Mouse (Mus musculus) right cerebral cortex, postnatal 36 days (tissue): ENCODE measurements at regions not wholly inside any gene's neighbourhood (a gene's known extent, or its start where the extent isn't known, plus 50 kb on each side); places are given as distances from the start of the nearest gene placed in this dataset.
A peak's percentile ranks its signal among the peaks of the same experiment; 100 is the strongest.

ENCODE experiments used
- DNase-seq, 2 experiments: peaks; one replicate each; pipeline ENCODE4 v3.0.0; 2022; ENCODE audit warnings: low spot score in 2 of 2, mixed read lengths in 1 of 2

DNA sequence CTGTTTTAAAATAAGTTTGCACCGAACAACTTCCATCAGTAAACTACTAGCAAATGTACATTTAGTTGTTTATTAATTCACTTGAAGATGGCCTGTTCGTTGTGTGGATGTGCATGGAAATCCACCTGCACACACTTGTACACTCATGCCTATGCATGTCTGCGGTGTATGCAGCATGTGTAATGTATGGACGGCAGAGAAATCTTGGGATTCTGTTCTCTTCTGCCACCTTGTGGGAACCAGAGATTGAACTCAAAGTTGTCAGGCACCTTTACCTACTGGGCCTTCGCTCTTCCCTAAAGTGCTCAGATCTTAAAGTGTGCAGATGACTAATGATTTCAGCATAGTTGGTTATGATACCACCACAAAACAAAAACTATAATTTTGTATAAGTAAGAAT lies 137.4 kb downstream of the Kitl start:
- DNase-seq: peak in 1 of 2 experiments; percentile 12

DNA sequence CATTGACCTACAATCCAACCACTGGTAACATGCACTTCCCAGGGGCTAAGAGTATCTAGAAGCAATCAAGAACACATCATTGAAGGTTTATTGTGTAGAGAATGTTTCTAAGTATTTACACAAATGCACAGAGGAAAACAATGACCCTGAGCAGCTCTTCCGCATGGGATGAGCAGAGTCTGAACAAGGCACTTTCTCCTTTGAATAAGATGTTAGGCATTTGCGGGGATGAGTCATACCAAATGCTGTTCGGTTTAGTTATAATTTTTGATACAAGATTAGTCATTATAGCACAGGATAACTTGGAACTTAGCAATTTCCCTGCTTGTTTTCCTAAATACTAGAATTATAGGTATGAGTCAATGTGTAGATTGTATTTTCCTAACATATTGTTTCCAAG lies 137.9 kb downstream of the Kitl start:
- no peak for DNase-seq

DNA sequence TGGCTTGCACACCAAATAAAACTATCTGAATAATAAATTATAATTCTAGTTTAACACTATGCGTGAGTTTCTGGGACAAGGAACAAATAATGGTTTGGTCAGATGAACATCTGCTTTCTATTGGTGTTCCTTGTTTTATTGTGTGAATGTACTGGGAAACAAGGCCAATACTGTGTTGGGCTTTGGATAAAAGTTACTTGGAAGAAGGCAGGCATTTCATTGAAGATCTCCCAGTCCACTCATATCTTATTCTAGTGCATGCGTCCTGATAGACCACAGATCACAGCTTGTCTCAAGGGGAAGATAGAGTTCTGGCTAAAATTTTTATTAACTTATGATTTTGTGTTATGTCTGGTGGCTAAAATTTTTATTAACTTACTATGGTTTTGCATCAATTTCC lies 140.1 kb downstream of the Kitl start:
- DNase-seq: no peak

DNA sequence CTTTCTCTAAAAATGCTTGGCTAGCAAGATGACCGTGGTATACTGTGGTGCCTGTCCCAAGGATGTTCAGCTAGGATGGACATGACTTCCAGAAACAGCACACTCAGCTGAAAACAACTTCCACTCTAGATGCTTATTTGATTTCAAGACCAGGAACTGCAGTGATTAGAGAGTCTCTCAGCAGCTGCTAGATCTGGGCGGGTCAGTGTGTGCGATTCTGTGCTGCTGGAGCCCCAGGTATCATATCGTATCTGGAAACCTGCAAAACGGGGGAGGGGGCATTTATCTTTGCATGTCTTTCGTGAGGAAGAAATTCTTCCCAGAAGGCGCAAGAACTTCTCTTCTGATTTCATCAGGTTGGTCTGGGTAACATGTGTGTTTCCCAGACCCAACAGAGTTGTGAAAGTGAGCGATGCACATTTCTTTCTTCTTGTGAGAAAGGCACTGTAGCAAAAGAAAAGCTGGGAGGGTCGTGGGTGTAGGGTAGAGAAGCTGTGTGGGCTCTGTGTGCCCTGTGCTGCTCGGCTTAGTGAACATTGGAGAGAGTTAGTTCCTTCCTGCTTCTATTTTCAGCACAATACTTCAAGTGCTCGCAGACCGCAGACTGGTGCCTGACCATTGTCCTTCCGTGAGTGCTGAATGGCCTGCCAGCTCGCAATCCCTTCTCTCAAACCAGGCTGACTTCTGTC lies 144.6 kb downstream of the Kitl start:
- DNase-seq: peak in 1 of 2 experiments; percentile 2

DNA sequence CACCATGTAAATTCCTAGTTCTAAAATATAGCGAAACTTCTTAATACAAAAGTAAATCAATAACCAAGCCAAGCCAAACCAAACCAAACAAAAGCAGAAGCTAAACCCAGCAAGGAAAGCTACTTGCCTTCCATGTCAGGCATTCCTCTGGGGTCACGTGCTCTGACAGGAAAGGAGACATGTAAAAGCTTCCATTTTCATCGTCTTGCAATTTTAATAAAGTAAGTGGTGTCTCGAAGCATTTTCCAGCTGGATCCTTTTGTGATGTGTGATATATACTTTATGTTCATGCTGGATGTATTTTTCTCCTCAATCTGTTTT lies 145.1 kb downstream of the Kitl start:
- DNase-seq: no peak

DNA sequence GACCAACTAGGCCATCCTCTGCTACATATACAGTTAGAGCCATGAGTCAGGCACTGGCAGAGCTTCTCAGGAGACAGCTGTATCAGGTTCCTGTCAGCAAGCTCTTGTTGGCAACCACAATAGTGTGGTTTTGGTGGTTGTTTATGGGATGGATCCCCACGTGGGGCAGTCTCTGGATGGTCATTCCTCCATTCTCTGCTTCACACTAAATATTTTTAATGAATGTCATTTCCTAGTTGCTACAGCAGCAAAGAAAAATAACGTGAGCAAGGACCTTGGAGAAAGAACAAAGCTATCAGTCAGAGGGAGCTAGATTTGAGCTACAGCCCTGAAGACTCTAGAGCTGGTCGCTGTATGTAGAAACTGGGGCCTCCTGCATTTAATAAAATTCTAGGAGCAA lies 145.7 kb downstream of the Kitl start:
- no peak for DNase-seq

DNA sequence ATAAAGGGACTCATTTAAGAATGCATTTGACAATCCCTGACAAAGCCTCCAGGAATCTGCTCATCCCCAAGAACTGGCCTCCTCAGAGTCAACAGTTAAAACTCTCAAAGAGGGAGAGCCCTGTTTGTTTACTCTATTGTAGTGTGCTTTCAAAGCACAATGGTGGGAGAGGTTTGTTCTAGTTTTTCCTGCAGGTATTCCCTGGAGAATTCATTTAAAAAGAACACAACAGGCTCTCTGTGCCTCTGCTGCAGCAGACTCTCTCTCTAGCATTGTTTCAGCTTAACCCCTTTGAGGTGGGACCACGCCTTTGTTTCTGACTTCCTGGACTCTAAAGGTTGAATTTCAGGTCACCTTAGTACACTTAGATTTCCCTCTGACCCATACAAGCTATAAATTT lies 149.1 kb downstream of the Kitl start:
- DNase-seq: no peak

DNA sequence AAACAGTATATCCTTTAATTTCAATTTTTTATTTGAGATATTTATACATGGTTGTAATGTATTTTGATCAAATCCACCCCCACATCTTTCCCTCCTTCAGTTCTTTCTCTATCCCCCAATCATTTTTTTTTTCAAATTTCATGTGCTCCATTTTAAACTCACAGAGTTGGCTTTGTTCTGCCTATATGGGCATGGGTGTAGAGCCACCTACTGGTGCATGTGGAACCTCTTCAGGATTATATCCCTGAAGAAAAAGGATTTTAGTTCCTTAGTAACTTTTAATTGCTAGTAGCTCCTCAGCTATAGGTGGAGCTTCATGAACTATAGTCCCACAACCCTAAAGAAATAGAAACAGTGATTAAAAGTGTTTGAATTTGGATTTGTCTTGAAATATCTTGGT lies 155.4 kb downstream of the Kitl start:
- DNase-seq: no peak

DNA sequence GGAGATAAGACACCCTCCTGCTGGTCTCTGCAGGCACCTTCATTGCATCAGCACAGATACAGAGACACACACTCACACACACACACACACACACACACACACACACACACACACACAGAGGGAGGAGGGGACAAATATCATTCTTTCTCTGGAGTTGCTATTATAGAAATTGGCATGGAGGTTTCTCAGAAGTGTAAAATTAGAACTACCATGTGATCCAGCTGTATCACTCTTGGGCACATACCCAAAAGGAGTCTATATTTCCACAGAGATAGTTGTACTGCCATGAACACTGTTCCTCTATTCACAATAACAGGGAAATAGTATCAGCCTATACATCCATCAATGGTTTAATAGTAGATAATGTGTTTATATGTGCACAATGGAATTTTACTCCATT lies 137.8 kb upstream of the Gm4301 start:
- DNase-seq: no peak

DNA sequence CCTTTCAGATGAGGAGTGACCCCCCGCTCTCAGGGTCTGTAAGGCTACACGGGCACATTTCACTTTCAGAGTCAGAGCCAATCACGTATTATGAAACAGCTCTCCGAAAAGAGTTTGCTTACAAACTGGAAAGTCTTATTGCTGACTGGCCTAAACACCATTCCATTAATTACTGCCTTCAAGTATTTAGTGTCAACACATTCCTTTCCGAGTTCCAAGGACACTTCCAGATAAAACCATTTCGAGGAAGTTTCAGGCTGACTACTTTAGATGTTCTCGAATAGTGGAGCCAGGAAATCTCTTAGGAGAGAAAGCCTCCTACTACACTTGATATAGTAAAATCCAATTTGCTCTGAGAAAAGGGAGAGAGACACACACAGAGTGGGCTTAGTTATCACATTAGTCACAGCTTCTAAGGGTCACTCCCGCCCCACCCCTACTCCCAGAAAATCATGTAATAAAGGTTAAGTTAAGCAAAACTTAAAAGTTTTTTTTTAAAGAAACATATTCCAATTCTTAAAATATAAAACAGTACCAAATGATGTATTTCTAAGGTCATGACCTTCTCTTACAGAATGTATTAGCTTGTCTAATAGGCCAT lies 136.3 kb upstream of the Gm4301 start:
- DNase-seq: no peak

DNA sequence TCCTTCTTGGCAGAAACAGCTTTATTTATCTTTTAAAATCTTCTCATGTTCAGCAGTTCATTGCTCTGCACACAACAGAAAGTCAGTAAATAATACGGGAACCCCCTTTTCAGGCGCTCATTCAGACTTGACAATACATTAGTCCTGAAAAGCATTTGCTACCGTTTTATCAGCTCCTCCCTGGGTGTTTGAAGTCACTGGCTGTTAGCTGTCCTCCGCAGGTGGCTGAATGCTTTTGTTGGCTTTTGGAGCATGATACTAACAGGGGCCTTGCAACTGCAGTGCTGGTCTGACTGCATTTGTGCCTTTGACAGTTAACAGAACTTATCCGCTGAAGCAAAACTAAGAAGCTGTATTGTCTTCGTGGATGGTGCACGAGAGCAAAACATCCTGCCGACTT lies 135.0 kb upstream of the Gm4301 start:
- DNase-seq: no peak

DNA sequence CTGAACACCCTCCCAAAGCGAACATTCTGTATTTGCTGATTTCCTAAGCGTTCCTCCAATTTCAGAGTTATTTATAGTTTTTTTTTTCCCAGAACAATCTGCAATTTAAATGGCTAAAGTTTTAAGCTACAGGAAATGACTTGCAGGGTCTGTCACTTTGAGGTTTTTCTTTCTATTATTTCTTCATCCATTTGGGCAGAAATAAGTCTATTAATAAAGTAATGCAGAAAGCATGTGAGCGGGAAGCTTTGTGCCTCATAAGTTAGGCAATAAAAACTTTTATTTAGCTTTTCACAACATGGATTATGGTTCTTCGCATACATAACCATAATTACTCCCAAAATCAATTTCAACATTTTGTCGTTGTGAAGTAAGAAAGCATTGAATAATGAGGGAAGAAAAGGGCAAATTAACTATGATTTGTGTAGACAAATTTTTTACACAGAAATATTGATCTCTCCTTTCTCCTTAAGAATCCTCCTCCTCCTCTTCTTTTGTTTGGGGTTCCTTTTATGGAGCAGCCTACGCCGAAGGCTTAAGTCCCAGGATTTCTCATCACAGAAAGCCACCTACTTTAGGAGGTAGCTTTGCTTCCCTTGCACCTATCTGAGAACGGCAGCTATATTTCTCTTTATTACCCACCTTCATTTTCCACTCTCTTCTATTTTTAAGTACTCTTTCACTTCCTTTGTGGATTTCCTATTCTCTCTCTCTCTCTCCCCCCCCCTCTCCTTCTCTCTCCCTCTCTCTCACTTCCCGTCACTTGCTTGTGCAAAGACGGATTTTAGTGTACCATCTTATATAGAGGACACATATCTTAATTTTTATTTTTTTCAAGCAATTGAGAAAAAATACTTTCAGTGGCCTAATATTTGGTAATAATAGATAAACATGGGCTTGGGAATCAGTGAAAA lies 128.6 kb upstream of the Gm4301 start:
- no peak for DNase-seq

DNA sequence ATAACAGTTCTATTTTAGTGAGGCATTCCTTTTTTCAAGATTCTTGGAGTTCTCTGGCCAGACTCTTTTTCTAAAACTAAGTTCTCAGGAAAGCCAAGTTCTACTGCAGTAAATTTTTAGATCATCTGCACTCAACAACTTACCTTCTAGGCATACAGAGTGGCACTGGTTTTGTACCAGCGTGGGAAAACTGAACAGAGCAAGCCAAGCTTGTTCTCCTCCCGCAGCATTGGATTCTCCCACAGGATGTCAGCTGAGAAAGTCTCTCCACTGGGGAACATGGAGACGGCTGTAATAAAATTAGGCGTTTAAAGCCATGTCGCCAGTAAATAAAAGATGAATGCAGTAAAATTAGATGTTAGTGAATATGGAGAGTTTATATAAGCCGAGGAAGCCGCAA lies 124.8 kb upstream of the Gm4301 start:
- DNase-seq: peak; percentile 5 to 30

DNA sequence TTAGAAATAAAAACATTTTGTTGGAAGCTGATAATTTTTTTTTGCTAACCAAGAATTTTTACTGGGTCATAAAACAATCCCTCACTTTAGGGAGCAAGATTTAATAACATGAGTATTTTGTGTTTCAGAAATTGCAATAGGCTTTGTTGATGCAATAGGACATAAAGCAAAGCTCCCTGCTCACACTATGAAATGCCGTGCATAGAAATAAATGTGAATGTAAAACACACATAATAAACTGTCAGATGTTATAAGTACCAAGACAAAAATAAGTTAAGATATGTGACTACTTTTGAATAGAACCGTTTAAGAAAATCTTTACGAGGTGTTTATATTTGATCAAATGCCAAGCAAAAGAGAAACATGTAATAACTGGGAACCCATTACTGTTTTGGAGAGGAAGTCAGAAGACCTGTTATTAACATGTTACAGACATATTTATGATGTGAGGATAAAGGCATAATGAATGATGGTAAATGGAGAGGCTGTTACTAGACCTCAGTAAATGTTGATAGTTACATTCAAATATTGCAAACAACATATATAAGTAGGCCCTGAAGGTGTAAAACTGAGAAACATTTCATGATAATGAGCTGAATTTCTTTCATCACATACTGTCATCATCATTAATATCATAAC lies 110.9 kb upstream of the Gm4301 start:
- DNase-seq: no peak

DNA sequence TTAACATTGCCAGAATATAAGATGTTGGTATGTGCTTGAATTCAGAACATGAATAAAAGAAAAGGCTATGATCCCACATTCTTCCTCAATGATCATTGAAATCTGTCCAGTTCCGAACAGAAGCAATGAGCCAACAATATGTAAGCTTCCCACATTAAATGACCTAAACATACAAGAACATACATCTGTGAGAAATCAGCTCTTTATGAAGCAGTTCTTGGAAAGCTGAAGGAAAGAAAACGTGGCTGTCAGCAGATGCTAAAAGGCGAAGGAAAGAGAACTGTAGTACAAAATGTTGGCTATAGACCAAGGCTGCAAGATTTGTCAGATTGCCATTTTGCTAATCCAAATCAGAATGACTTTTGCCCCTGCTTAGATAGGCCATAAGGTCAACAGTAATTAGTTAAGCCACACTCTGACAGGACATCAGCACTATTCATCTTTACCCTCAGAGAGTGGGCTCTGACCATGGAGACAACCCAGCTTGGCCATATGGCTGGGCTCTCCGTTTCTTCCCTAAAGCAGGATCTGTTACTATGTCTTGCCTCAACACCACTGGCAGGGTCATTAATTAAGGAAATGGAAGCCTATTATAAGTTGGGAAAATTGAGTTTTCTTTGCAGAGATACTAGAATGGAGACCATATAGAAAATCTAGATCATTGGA lies 76.1 kb upstream of the Gm4301 start:
- DNase-seq: no peak

DNA sequence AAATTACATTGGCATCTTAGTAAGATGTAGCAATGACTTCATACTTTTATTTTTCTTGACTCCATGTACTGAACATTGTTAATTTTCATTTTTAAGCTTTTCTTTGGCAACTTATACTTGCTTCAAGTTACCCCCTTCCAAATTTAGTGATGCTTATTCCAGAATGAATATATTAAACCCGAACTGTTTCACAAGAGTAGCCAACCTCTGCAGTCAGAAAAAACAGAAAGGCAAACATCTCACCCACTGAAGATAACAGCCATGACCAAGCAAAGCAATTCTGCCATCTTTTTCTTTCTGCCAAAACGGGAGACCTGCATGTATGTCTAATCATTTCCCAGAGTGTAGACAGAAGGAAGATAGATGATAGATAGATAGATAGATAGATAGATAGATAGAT lies 72.0 kb upstream of the Gm4301 start:
- DNase-seq: no peak

DNA sequence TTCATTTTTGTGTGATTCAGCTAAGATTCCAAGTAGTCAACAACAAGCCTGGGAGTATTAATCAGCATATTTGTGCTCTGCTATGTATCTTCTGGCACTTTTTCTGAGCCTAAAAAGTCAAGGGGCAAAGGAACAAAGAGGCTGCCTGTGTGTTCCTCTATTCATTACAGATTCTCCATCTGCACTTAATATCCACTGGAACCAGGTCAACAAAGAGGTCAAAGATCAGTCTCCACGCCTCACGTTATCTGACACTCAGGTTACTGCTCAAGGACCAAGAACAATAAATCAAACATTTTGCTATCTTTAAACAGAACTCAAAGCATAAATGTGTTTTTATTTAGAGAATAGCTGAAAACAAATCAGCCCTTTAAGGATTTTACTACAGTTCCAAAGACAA lies 71.4 kb upstream of the Gm4301 start:
- DNase-seq: no peak

DNA sequence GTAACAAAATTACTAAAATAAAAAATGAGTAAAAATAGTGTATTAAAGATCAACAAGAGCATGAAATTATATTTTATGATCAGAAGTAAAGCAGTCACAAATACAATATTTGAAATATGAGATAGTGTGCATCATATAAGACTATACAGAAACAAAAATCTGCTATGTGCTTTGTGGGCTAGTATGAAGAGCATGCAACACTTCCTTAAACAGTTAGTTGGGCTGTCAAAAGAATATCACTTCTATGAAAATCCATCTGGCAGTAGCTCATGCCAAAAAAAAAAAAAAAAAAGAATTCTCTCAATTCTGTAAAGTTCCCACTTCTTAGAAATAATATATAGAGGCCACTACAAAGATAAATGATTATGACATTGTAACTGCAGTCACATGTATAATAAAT lies 53.0 kb upstream of the Gm4301 start:
- no peak for DNase-seq
